Mouse (Mus musculus) layer of hippocampus, adult 2 months (tissue): ENCODE measurements at regions not wholly inside any gene's neighbourhood (a gene's known extent, or its start where the extent isn't known, plus 50 kb on each side); places are given as distances from the start of the nearest gene placed in this dataset.
A peak's percentile ranks its signal among the peaks of the same experiment; 100 is the strongest.

ENCODE experiments used
- DNase-seq, 2 experiments: peaks; one replicate each; pipeline ENCODE4 v3.0.0; 2022; ENCODE audit warnings: low spot score in 2 of 2
- H3K27ac ChIP-seq: fragments of 200-600 bp; 2 replicates; pipeline ENCODE4 v1.8.1; 2022
- H3K4me3 ChIP-seq: fragments of 200-600 bp; 2 replicates; pipeline ENCODE4 v1.8.1; 2022; ENCODE audit warnings: mild to moderate bottlenecking
- CTCF ChIP-seq: fragments of 200-600 bp; conservative IDR thresholded peaks from 2 replicates; pipeline ENCODE4 v1.8.1; 2022; ENCODE audit warnings: antibody characterized with exemption, mild to moderate bottlenecking, moderate library complexity

- no peak overlapping the region for H3K27ac ChIP-seq
- H3K4me3 ChIP-seq = no peak overlapping the region
- TF ChIP-seq CTCF = no peak
- DNase-seq = no peak
Measured at GRCm38 (mm10) chr11:24390578-24390977, 312.7 kb downstream of the Bcl11a start.

DNA sequence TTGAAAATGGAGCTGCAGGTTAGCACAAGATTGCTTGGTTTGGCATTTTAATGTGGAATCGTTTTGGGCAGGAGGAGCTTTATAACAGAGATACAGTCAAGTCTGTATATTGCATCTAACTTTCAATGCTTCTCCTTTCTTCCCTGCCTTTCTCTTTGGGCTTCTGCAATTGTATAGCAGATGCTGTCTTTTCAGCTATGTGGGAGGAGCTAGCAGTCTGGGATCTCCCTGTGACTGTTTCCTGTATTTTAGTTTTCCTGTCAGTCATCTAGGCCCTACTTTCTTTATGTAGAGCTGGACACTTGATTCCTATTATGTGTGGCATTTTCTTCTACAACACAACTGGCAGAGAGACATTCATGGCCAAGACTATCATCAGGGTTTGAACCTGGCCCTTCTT, 313.5 kb downstream of the Bcl11a start:
- Histone ChIP-seq H3K27ac (no peak overlapping the region), H3K4me3 (no peak overlapping the region)
- TF ChIP-seq CTCF = no peak
- no peak for DNase-seq

DNA sequence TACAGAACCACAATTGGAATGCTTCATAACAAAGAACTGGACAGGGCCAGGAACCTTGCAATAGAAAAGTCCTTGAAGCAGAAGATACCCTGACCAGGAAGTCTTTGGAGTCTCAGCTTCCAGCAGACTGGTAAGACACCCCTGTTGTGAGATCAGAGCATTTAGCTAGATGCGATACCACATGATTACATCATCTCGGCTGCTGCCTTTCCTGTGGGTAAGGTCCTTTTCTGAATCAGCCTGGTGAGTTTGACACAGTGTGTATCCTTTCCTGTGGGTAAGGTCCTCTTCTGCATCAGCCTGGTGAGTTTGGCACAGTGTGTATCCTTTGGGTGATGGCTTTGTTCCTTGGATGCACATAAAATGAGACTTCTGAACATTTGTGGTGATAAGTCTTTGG, 317.6 kb downstream of the Bcl11a start:
- Histone ChIP-seq H3K4me3 (no peak overlapping the region), H3K27ac (no peak overlapping the region)
- no peak for TF ChIP-seq CTCF
- DNase-seq = no peak

DNA sequence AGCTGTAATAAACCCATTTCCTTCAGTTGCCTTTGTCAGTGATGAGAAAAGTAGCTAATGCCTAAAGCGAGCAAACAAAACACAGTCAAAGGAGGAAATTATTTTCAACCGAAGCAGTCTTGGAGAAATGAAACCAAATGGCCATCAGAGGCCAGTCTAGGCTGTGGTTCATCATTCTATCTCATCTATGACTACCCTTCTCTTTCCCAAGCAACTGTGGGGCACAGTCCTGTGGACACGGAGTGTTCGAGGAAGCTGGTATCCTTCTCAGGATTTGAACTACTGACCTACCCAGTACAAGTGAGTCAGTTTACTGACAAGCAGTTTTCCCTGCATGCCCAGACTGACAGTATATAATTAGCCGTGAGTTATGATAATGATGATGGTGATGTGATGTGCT, 319.1 kb downstream of the Bcl11a start:
- Histone ChIP-seq H3K4me3 (no peak overlapping the region), H3K27ac (no peak overlapping the region)
- no peak for DNase-seq
- no peak for TF ChIP-seq CTCF

DNA sequence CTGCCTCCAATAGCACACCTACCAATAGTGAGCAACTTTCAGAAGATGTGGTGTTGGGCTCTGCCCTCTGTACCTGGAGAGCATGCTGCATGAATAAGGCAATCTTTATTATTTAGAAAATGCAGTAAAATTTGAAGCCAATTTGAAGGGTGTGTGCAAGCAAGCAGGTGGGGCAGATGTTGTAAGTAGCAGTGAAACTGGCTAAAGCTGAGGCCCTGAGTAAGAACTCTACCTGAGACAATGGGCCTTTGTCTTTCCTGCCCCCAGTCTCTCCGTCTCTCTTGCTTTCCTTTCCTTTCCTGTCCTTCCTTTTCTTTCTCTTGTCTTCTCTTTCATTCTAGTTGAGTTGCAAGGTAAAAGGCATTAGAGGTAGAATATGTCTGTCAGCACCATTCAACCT, 319.9 kb downstream of the Bcl11a start:
- TF ChIP-seq CTCF = no peak
- no peak for DNase-seq
- Histone ChIP-seq H3K27ac (no peak overlapping the region), H3K4me3 (no peak overlapping the region)

GRCm38 (mm10) chr11:24401151-24401550, 323.3 kb downstream of the Bcl11a start:
- TF ChIP-seq CTCF = no peak
- no peak for DNase-seq
- H3K4me3 ChIP-seq = no peak overlapping the region
- no peak overlapping the region for H3K27ac ChIP-seq

DNA sequence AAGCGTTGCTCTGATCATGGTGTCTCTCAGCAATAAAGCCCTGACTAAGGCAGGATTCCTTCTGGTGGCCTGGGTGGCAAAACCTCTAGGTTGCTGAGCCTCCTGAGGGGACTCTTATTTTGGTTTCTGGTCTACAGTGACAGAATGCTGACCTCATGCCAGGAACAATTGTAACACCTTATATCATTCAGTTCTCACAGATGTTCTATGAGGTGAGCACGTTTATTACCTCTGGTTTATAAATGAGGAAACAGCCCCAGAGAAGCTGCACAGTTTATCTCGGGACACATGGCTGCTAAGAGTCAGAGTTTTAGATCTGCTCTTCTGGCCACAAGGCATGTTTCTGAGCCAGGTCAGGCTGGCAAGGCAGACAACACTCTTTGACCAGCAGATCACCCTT, 324.3 kb downstream of the Bcl11a start:
- no peak for DNase-seq
- Histone ChIP-seq H3K27ac (no peak overlapping the region), H3K4me3 (no peak overlapping the region)
- no peak for TF ChIP-seq CTCF

- DNase-seq = peak in 1 of 2 experiments; percentile 40
- Histone ChIP-seq H3K4me3 (no peak overlapping the region), H3K27ac (no peak overlapping the region)
- TF ChIP-seq CTCF = peak; percentile 80
Measured at GRCm38 (mm10) chr11:24414804-24415203, 336.9 kb downstream of the Bcl11a start.

- peak; percentile 12 to 31 for DNase-seq
Measured at GRCm38 (mm10) chr11:24422066-24422775, 344.4 kb downstream of the Bcl11a start.

GRCm38 (mm10) chr11:24423278-24423677, 345.4 kb downstream of the Bcl11a start:
- Histone ChIP-seq H3K4me3 (no peak overlapping the region), H3K27ac (no peak overlapping the region)
- DNase-seq = no peak
- TF ChIP-seq CTCF = no peak

More at GRCm38 (mm10) chr11:24422066-24422775, 344.4 kb downstream of the Bcl11a start:
- H3K4me3 ChIP-seq = no peak overlapping the region
- H3K27ac ChIP-seq = no peak overlapping the region
- TF ChIP-seq CTCF = no peak

DNA sequence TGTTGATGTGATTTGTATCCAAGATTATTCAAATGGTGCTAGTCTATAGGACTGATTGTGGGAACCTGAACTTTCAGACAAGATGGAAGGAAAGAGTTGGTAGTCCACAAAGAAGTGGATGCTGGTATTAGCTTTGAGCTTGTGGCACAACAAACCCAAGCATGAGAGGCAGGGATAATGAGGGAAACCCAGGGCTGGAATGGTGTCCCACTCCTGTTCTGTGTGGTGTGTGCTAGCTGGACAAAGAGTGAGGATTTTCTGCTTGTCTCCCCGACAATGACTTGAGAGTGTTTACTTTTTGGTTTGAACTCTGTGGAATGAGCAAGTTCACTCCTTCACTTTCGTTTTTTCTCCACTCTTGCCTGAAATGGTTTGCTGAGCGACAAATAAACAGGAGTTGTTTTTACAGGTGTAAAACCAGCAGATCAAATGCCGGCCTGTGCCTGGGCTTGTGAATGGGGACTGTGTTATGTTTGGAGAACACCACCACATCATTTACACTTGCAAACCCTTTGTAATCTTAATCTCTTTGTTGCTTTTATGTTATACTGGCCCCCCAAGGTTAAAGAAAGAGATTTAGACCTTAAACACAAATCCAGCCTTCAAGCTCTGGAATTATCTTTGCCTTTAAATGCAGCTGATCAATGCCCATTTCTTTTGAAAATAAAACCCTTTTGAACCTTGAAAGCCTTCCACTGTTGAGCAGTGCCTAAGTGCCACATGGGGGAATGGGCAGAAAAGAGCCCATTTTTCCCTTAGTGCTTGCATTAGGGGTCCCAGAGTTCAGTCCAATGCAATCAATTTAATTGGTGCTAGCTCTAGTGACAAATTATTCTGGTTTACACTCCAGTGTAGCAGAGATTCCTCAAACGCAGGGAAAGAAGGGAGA, 349.4 kb downstream of the Bcl11a start:
- Histone ChIP-seq H3K4me3 (no peak overlapping the region), H3K27ac (no peak overlapping the region)
- no peak for DNase-seq
- TF ChIP-seq CTCF = no peak

DNA sequence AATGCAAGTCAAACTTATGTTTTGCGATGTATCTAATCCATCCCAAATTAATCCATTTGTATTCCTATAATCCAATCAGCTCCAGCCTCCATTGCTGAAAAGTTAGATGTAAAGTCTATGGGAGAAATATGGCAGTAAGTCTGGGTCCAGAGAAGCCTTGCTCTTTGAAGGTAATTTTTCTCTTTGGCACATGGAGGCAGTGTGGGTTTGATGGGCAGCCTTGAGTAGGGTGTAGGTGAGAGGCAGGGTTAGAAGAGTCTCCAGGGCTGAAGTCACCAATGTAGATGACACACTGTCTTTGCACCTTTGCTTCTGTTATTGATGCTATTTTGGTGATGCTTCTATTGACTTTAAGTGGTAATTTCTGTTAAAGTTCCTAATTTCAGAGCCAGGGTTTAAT, 370.8 kb downstream of the Bcl11a start:
- H3K27ac ChIP-seq = no peak overlapping the region
- no peak overlapping the region for H3K4me3 ChIP-seq
- no peak for TF ChIP-seq CTCF
- no peak for DNase-seq

GRCm38 (mm10) chr11:24452267-24452666, 374.4 kb downstream of the Bcl11a start:
- peak in 1 of 2 experiments; percentile 26 for DNase-seq
- no peak overlapping the region for H3K4me3 ChIP-seq
- TF ChIP-seq CTCF = no peak
- no peak overlapping the region for H3K27ac ChIP-seq
